Mouse (Mus musculus) spleen, adult 18-20 months (tissue): ENCODE results near the gene Mylpf.
A peak's percentile ranks its signal among the peaks of the same experiment; 100 is the strongest.

Experiments used
- DNase-seq, 2 experiments: peaks; one replicate each; pipeline ENCODE4 v3.0.0; 2022; ENCODE audit warnings: mixed read lengths in 2 of 2

The Mylpf gene

DNA sequence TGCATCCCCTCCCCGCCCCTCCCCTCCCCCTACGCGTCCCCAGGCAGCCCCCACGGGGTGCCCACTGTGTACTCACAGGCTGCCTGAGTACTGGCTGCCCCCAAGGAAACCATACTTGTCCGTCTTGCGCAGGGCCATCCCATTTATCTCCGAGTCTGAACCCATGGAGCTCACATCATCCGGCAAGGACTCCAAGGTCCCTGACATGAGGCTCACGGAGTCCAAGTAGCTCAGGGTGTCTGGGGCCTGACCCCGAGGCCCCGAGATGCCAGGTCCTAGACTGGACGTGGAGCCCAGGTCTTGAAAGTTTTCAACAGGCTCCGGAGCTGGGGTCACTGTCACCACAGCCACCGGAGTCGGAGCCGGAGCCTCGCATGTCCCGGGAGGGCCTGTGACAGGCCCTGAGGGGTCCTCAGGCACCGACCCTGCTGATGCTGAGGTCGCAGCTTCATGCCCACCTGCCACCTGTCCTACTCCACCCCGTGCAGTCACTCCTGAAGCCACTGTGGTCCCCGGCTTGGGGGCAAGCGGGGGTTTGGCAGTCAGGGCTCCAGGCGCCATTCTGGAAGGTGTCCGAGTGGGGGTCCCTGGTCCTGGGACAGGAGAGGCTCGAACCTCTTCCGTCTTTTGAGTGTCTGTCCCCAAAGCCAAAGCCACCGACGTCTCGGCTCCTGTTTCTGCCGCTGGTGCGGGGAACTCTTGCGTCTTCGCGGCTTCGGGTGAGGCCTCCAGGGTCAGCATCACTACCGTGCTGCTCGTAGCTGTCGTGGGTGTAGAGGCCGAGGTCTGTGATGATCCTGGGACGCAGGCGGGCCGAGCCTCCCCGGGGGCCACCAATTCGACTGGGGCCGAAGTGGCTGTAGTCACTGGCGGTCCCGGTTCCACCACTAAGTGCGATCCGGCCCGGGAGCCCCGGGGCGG lies 1.1 kb upstream of the Mylpf start:
- no peak for DNase-seq

- no peak for DNase-seq
These were observed 466 bp upstream of the Mylpf start, which contains the start of gene Tbc1d10b for GRCm38 (mm10) chr7:127208295-127208552. TSS of gene Tbc1d10b (minus strand) at chr7:127208468.

- no peak for DNase-seq
These were observed 1.2 kb downstream of the Mylpf start for GRCm38 (mm10) chr7:127209851-127210250.

- no peak for DNase-seq
These were observed 1.6 kb downstream of the Mylpf start for GRCm38 (mm10) chr7:127210266-127210665.

DNA sequence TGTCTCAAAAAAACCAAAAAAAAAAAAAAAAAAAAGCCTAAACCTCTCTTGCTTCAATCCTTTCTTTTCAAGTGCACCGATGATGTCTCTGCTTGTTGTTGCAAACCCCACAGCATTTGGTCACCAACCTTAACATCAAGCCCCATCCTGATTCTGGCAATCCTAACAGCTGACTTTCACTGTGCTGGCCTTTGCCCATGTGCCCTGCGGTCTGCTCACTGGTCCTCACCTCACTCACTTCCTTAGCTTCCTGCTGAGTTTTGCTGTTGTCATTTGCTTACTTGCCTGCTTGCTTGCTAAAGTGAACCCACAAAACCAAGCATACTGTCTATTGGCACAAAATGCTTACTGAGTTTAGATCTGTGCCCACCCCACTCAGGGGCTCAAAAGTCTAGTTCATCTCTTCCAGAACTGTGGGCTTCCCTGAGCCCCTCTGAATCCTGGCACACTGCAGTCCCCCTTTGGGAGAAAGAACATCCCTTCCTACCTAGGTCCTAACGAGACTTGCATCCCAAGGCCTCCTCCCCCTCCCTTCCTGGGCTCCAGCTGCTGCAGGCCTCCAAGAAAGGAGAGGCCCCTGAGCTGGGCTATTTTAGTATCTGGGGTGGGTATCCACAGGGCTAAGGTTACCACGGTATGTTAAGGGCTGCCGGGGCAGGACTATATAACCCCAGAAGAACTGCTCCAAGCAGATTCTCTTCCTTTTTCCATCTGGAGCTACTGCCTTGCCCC lies 2.5 kb downstream of the Mylpf start:
- no peak for DNase-seq

- DNase-seq = no peak
These were observed 4.0 kb downstream of the Mylpf start for GRCm38 (mm10) chr7:127212432-127213250.

DNA sequence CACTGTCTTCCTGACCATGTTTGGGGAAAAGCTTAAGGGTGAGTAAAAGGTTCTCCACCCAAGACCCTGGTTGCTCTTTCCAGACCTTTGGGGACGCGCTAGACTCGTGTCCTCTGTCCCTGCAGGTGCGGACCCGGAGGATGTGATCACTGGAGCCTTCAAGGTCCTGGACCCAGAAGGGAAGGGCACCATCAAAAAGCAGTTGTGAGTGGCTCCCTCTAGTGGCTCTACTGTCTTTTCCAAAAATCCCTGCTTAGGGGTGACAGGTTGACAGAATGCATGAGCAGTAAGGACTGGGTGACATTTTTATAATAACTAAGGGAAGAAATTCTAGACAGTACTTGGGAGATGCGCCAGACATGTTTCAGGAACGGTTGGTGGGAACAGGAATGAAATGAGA lies 4.8 kb downstream of the Mylpf start:
- DNase-seq = no peak

DNA sequence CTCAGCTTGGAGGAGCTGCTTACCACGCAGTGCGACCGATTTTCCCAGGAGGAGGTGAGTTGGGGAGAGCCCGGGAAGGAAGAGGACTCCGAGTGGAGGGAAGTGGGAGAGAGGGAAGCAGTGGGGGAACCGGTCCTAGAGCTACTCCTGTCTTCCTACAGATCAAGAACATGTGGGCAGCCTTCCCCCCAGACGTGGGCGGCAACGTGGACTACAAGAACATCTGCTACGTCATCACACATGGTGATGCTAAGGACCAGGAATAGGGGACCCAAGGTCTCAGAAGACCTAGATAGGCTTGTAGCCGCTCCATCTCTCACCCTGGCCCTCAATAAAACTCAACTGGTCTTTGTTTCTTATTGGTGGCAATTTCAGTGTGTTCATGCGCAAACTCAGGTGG lies 5.2 kb downstream of the Mylpf start:
- no peak for DNase-seq

GRCm38 (mm10) chr7:127214521-127214920 lies 5.8 kb downstream of the Mylpf start:
- no peak for DNase-seq

DNA sequence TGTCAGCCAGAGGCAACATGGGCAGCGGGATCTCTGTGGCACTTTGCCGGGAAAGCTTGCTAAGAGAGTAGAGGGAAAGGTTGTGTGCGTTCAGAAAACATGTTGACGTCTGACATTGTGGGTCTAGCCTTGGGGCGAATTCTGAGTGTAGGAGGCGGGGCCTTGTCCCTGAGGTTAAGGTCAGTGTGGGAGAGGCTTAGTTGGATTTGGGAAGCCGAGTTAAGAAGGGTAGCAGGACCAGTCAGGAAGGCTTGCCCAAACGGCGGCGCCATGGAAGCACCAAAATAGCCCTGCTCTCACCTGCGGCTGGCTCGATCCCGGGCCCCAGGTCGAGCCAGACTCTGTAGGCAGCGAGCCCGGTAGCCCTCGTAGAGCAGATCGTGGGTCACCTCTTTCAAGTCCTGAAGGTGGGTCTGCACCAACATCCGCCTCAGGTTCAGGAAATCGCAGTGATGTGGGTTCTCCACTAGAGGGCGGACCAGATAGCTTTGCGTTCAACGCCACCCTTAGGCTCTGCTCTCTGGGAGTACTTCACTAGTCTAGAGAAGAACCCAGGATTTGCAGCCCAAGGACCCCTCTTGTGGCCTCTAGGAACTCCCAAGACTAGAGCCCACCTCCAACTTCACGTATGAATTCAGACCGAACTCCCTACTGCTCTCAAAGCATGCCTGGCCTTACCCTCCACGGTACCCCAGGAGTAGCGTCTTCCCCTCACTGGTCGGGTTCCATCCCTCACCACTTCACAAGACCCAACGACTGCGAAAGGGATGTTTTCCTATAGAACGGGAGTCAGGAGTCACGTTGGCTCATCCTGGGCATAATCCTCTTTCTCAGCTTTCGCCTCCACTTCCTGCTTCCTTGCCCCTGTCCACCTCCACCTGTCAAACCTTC lies 6.5 kb downstream of the Mylpf start:
- peak in 1 of 2 experiments; percentile 54 for DNase-seq

DNA sequence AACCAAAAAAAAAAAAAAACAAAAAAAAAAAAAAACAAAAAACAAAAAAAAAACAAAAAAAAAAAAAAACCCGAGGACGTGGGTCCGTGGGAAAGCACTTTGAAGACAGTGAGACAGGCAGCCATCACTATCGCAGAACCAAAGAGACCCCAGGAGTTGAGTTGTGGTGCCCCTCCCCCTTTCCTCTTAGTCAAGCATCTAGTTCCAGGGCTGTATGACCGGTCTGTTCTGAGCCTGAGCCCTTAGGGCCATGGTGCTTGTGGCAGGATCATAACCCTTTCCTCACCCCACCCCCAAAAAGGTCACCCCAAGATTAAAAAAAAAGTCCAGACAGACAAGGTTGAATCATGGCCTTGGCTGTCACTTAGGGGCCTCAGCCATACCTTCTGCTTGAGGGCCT lies 7.6 kb downstream of the Mylpf start:
- no peak for DNase-seq

- DNase-seq = no peak
These were observed 8.8 kb downstream of the Mylpf start for GRCm38 (mm10) chr7:127217475-127217874.

DNA sequence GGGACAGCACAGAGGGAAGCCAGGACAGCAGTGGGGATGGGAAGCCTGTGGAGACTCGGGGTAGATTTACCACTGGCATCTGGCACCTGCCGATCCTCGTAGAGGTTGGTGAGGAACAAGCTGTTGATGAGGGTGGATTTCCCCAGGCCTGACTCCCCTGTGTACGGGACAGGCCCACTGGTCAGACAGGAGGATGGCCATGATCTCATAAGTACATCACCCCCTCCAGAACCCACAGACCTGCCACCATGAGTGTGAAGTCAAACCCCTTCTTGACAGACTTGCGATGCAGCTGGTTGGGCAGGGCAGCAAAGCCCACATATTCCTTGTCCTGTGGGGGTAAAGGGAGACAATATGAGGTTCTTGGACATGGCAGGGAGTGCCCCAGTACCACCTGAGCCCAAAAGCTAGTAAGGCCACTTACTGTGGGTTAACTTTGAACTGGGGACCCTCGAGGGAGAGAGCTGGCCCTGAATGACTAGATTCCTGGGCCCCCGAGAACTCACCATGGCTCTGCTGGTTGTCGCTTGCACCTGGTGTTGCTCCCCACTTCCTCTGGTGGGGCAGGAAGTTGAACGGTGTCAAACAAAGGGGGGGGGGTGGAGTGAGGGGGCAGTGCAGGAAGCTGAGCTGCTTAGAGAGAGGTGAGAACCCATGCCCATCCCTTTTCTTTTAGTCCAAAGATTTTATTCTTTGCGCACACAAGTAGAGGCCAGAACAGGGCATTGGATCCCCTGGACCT lies 9.4 kb downstream of the Mylpf start:
- peak; percentile 55 for DNase-seq

- no peak for DNase-seq
These were observed 10.0 kb downstream of the Mylpf start for GRCm38 (mm10) chr7:127218670-127219069.

GRCm38 (mm10) chr7:127220440-127220839 lies 11.8 kb downstream of the Mylpf start:
- DNase-seq = no peak

DNA sequence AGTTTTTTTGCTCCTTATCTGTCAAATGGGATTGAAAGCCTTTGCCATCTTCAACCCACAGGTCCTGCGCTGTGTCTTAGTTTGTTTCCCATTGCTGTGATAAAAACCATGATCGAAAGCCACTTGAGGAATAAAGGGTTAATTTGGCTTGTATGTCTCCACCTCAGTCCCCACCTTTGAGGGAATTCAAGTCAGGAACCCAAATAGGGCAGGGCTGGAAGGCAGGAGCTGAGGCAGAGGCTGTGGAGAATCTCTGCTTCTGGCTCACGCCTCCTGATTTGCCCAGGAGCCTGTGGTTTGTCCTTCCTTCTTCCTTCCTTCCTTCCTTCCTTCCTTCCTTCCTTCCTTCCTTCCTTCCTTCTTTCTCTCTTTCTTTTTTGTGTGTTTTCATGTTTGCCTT lies 14.4 kb downstream of the Mylpf start:
- DNase-seq = no peak

- DNase-seq = no peak
These were observed 15.1 kb downstream of the Mylpf start for GRCm38 (mm10) chr7:127223515-127224478.

GRCm38 (mm10) chr7:127224616-127225015 lies 15.9 kb downstream of the Mylpf start:
- DNase-seq = no peak

DNA sequence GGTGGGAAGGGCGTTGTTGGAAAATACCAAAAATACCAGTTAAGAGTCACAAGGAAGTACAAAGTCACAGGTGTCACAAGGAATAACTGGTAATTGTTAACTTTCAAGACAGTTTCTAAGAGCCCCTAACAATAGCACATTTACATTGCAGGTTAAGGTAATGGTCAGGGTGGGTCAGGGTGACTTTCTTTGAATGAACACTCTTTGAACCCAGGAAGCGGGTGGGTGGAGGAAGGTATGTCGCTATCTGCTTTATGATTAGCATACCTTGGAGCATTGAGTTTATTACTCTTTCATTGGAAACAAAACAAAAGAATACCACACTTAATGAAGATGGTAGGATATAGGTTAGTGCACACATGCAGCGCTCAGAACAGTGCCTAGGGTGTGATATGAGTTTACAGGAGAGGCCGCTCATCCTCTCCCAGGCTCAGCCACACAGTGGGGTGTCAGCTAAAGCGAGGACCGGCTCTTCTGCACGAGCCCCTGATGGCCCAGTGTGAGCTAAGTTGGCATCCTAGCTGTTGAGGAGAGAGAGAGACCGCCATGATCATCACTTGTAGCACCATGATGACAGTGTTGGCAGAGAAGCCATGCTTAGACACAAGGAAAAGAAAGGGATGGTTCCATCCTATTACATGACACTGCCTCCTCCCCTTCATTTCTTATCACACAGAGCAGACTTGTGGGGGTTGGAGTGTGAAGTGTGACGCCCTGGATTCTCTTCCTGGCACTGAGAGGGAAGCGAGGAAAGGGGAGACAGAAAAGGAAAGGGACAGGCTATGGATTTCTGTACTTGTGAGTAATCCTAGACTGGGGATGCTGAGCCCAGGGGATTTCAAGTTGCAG lies 16.7 kb downstream of the Mylpf start:
- DNase-seq = no peak
